Mouse (Mus musculus) lung, postnatal 0 days (tissue): ENCODE measurements around the gene Calm2. TPM values are rescaled to one million over a fixed set of nuclear protein-coding genes. Genes with fewer than 3 reads are reported as not detected.

ENCODE experiments used
- ATAC-seq: fragments of 200-750 bp; cut with Nextera tagmentation; 2 replicates; pipeline ENCODE4 v1.8.0; 2017; ENCODE audit warnings: moderate library complexity
- DNase-seq: peaks from one replicate; pipeline ENCODE4 v3.0.0-alpha.2; 2016; ENCODE audit warnings: low spot score
- H3K27ac ChIP-seq: fragments of 300-500 bp; sonication (generic); 2 replicates; pipeline ENCODE4 v1.5.1; 2014; ENCODE audit warnings: antibody characterized with exemption, mild to moderate bottlenecking, low read length, mixed read lengths
- H3K27me3 ChIP-seq: fragments of 300-500 bp; sonication (generic); replicated peaks from 2 replicates; pipeline ENCODE4 v1.6.1; 2014; ENCODE audit warnings: low read length, mixed read lengths; ENCODE audit not compliant: insufficient read depth
- H3K36me3 ChIP-seq: fragments of 300-500 bp; sonication (generic); 2 replicates; pipeline ENCODE4 v1.6.1; 2014; ENCODE audit warnings: low read length, mixed read lengths; ENCODE audit not compliant: insufficient read depth
- H3K4me1 ChIP-seq: fragments of 300-500 bp; sonication (generic); 2 replicates; pipeline ENCODE4 v1.6.1; 2014; ENCODE audit warnings: antibody characterized with exemption, low read depth, low read length, mixed read lengths; ENCODE audit not compliant: insufficient read depth
- H3K4me2 ChIP-seq: fragments of 300-500 bp; sonication (generic); replicated peaks from 2 replicates; pipeline ENCODE4 v1.6.1; 2014; ENCODE audit warnings: low read depth, mild to moderate bottlenecking, low read length, moderate library complexity, mixed read lengths
- H3K4me3 ChIP-seq: fragments of 300-500 bp; sonication (generic); 2 replicates; pipeline ENCODE4 v1.5.1; 2014; ENCODE audit warnings: low read depth, low read length
- H3K9ac ChIP-seq: fragments of 300-500 bp; sonication (generic); replicated peaks from 2 replicates; pipeline ENCODE4 v1.6.1; 2014; ENCODE audit warnings: low read depth, mild to moderate bottlenecking
- H3K9me3 ChIP-seq: fragments of 300-500 bp; sonication (generic); 2 replicates; pipeline ENCODE4 v1.6.1; 2016; ENCODE audit warnings: low read length, mixed read lengths
- CTCF ChIP-seq: IDR thresholded peaks from 2 replicates; pipeline ENCODE4 v1.5.1; 2016; ENCODE audit warnings: antibody characterized with exemption, mild to moderate bottlenecking
- EP300 ChIP-seq: IDR thresholded peaks from 2 replicates; pipeline ENCODE4 v1.6.1; 2016; ENCODE audit warnings: antibody characterized with exemption, mild to moderate bottlenecking, control low read depth
- WGBS: fragments of 180-500 bp; shearing (Covaris S2); extraction: QIAGEN DNeasy Blood & Tissue Kit; methylation state at CpG from one replicate; pipeline ENCODE4 v1.1.7; 2014; 5-methylcytosine and 5-hydroxymethylcytosine counted together
- polyA plus RNA-seq: library from polyadenylated mRNA; unstranded; fragments of >200 nt; fragmentation: Nextera tagmentation; extraction: Ambion mirVana; gene quantifications from 2 replicates; pipeline ENCODE4 v1.2.1, GENCODE M21; 2015

Calm2 gene
- polyA plus RNA-seq, 1 experiment from 2014 or later, result 887 TPM

- no peak overlapping the region for H3K4me3 ChIP-seq
- H3K4me1 ChIP-seq, result no peaks in the 10 kb centered on the region
- 50% methylated on average over 3 of the region's 3 CpGs for WGBS
- H3K9me3 ChIP-seq, result no peaks in the 10 kb centered on the region
- H3K36me3 ChIP-seq, result no peaks in the 10 kb centered on the region
- peak; percentile 60 for ATAC-seq
- H3K4me2 ChIP-seq, result no peak overlapping the region
- no peak overlapping the region for H3K9ac ChIP-seq
- DNase-seq, result no peak
- no peak overlapping the region for H3K27ac ChIP-seq
- TF ChIP-seq CTCF (no peak), EP300 (no peak)
- H3K27me3 ChIP-seq, result no peaks in the 10 kb centered on the region
These were observed 36.1 kb upstream of the Calm2 start for GRCm38 (mm10) chr17:87482867-87483266.

DNA sequence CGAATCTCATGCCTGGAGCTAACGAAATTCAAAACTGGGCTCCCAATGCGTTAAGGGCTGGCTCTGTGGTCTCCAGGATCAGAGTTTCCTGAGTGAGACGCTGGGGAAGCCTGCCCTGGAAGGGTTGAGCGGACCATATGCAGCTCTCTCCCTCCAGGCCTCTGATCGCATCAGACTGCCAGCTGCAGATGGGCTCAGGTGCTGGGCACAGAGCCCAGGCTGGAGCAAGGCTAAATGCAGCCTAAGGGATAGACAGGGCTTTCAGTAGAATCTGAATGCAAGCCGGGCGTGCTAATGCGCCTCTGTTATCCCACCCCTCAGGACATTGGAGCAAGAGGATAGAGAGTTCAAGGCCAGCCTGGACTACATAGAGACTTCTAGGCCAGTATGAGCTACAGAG, 31.8 kb upstream of the Calm2 start:
- 61% methylated on average over 9 of the region's 9 CpGs for WGBS
- H3K9me3 ChIP-seq, result no peaks in the 10 kb centered on the region

GRCm38 (mm10) chr17:87477611-87478010, 30.9 kb upstream of the Calm2 start:
- Histone ChIP-seq H3K36me3 (no peaks in the 10 kb centered on the region), H3K4me2 (no peak overlapping the region), H3K27me3 (no peaks in the 10 kb centered on the region), H3K27ac (peak overlapping the region; percentile 7; the same call in 1 of the 2 replicates), H3K4me1 (peaks cover 21% of the 10 kb centered on the region), H3K9ac (no peak overlapping the region), H3K9me3 (no peaks in the 10 kb centered on the region), H3K4me3 (no peak overlapping the region)
- ATAC-seq, result no peak
- 55% methylated on average over 16 of the region's 16 CpGs for WGBS
- TF ChIP-seq EP300 (no peak), CTCF (no peak)
- DNase-seq, result no peak

More for the DNA sequence above, 31.8 kb upstream of the Calm2 start:
- Histone ChIP-seq H3K4me3 (no peak overlapping the region), H3K9ac (no peak overlapping the region), H3K27me3 (no peaks in the 10 kb centered on the region), H3K4me2 (no peak overlapping the region), H3K36me3 (no peaks in the 10 kb centered on the region), H3K27ac (peak overlapping the region; percentile 22; the same call in 1 of the 2 replicates), H3K4me1 (peaks cover 18% of the 10 kb centered on the region)
- no peak for TF ChIP-seq EP300
- no peak for TF ChIP-seq CTCF
- DNase-seq, result no peak
- no peak for ATAC-seq

DNA sequence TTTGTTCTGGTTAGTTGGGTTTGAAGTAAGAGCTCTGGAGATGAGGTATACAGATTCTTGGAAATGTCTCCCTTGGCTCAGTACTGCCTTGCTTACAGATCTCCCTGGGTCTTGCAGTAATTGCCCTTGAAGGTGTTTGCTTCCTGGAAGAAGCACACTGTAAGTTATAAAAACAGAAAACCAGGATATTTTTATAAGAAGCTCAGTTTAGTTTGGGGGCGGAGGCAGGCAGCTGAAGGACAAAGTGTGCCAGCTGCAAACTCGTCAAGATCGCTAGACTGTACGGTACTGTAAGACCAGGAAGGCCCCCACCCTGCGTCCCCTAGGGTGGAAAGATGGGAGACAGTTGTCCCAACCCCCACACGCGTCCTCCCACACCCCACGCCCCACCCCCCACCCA, 28.6 kb upstream of the Calm2 start:
- H3K9ac ChIP-seq, result no peak overlapping the region
- H3K4me1 ChIP-seq, result peaks cover 21% of the 10 kb centered on the region
- WGBS, result 16% methylated on average over 8 of the region's 8 CpGs
- no peaks in the 10 kb centered on the region for H3K27me3 ChIP-seq
- no peak overlapping the region for H3K4me3 ChIP-seq
- H3K9me3 ChIP-seq, result no peaks in the 10 kb centered on the region
- no peak overlapping the region for H3K4me2 ChIP-seq
- H3K27ac ChIP-seq, result 0 out of 2 replicates have a peak overlapping the region, but pooled peaks have one; percentile 9
- no peaks in the 10 kb centered on the region for H3K36me3 ChIP-seq
- DNase-seq (peak; percentile 31), ATAC-seq (no peak)
- TF ChIP-seq CTCF (no peak), EP300 (peak; percentile 62; the same call in 1 of the 2 replicates)

GRCm38 (mm10) chr17:87474501-87474795, 27.7 kb upstream of the Calm2 start:
- 5% methylated on average over 7 of the region's 7 CpGs for WGBS
- peak overlapping the region; percentile 27 for H3K4me3 ChIP-seq
- ATAC-seq (no peak; the same call in 1 of the 2 replicates), DNase-seq (no peak)
- peak overlapping the region; percentile 34; the same call in 1 of the 2 replicates for H3K9ac ChIP-seq
- no peak for TF ChIP-seq EP300
- TF ChIP-seq CTCF, result no peak
- H3K27ac ChIP-seq, result peak overlapping the region; percentile 89
- H3K9me3 ChIP-seq, result no peaks in the 10 kb centered on the region
- peak overlapping the region; percentile 62 for H3K4me2 ChIP-seq
- H3K36me3 ChIP-seq, result no peaks in the 10 kb centered on the region
- H3K27me3 ChIP-seq, result no peaks in the 10 kb centered on the region
- peaks cover 21% of the 10 kb centered on the region for H3K4me1 ChIP-seq

DNA sequence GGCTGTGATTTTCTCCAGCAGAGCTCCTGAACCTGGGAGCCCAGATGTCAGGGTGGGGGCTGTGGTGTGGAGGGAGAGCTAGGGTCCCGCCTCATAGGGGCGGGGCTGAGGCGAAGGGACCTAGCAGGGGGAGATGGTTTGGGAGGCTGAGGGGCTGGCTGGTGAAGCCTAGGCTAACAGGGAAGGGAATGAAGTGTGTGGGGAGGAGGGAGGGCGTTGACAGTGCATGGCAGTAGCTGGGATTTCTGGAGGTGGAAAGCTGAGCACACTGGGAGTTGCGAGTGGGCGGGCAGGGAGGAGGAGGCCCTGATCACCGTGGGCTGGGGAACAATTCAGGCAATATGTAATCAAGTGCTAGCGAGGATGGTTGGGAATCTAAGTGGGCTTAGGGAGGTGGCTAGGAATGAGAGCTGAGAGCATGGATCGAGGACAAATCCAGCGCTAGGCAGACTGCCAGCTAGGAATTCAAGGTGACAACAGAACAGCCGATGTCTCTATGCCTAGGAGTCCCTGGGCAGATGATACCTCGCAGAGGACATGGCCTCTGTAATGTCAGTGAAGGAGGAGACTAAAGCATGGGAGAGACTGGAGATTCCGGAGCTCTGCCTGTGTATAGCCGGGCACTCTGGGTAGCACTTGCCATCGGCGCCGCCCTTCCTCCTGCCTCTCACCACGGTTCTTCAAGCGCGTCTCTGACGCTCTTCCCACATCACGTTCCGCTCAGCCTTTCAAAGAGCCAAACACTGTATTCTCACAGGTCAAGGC, 27.2 kb upstream of the Calm2 start:
- H3K9ac ChIP-seq, result peak overlapping the region; percentile 34; the same call in 1 of the 2 replicates
- peaks cover 21% of the 10 kb centered on the region for H3K4me1 ChIP-seq
- peak; percentile 75 for ATAC-seq
- no peaks in the 10 kb centered on the region for H3K36me3 ChIP-seq
- peak overlapping the region; percentile 27 for H3K4me3 ChIP-seq
- peak overlapping the region; percentile 62 for H3K4me2 ChIP-seq
- TF ChIP-seq EP300, result peak; percentile 11; the same call in 1 of the 2 replicates
- TF ChIP-seq CTCF, result no peak
- WGBS, result under 1% methylated on average over 23 of the region's 23 CpGs
- peak overlapping the region; percentile 89 for H3K27ac ChIP-seq
- no peaks in the 10 kb centered on the region for H3K9me3 ChIP-seq
- peak; percentile 80 for DNase-seq
- H3K27me3 ChIP-seq, result no peaks in the 10 kb centered on the region
